Mouse (Mus musculus) stomach, embryonic 15.5 days (tissue): ENCODE measurements around the gene Slc27a1. TPM values are rescaled to one million over a fixed set of nuclear protein-coding genes. Genes with fewer than 3 reads are reported as not detected.
A peak's percentile ranks its signal among the peaks of the same experiment; 100 is the strongest.

Source experiments
- ATAC-seq: fragments of 200-750 bp; cut with Nextera tagmentation; 2 replicates; pipeline ENCODE4 v1.8.0; 2017; ENCODE audit warnings: low read depth, moderate number of reproducible peaks, moderate TSS enrichment; ENCODE audit not compliant: insufficient read depth, low FRiP score
- H3K27ac ChIP-seq: fragments of 300-500 bp; sonication (generic); 2 replicates; pipeline ENCODE4 v1.5.1; 2015; ENCODE audit warnings: mild to moderate bottlenecking, inconsistent platforms
- H3K27me3 ChIP-seq: fragments of 300-500 bp; sonication (generic); replicated peaks from 2 replicates; pipeline ENCODE4 v1.6.1; 2015; ENCODE audit warnings: inconsistent platforms
- H3K36me3 ChIP-seq: fragments of 300-500 bp; sonication (generic); 2 replicates; pipeline ENCODE4 v1.6.1; 2015; ENCODE audit warnings: inconsistent platforms
- H3K4me1 ChIP-seq: fragments of 300-500 bp; sonication (generic); 2 replicates; pipeline ENCODE4 v1.6.1; 2015; ENCODE audit warnings: inconsistent platforms
- H3K4me2 ChIP-seq: fragments of 300-500 bp; sonication (generic); 2 replicates; pipeline ENCODE4 v1.6.1; 2015; ENCODE audit warnings: mild to moderate bottlenecking, inconsistent platforms
- H3K4me3 ChIP-seq: fragments of 300-500 bp; sonication (generic); replicated peaks from 2 replicates; pipeline ENCODE4 v1.5.1; 2015; ENCODE audit warnings: inconsistent platforms
- H3K9ac ChIP-seq: fragments of 300-500 bp; sonication (generic); 2 replicates; pipeline ENCODE4 v1.6.1; 2015; ENCODE audit warnings: inconsistent platforms
- H3K9me3 ChIP-seq: fragments of 300-500 bp; sonication (generic); 2 replicates; pipeline ENCODE4 v1.6.1; 2016; ENCODE audit warnings: inconsistent platforms
- WGBS: fragments of 180-500 bp; shearing (Covaris S2); methylation state at CpG from one replicate; pipeline ENCODE4 v1.1.7; 2015; 5-methylcytosine and 5-hydroxymethylcytosine counted together
- polyA plus RNA-seq: library from polyadenylated mRNA; unstranded; fragments of >200 nt; fragmentation: Nextera tagmentation; extraction: Ambion mirVana; gene quantifications from 2 replicates; pipeline ENCODE4 v1.2.1, GENCODE M21; 2015

Slc27a1 gene
- polyA plus RNA-seq, 1 experiment from 2014 or later, result 37.1 TPM

DNA sequence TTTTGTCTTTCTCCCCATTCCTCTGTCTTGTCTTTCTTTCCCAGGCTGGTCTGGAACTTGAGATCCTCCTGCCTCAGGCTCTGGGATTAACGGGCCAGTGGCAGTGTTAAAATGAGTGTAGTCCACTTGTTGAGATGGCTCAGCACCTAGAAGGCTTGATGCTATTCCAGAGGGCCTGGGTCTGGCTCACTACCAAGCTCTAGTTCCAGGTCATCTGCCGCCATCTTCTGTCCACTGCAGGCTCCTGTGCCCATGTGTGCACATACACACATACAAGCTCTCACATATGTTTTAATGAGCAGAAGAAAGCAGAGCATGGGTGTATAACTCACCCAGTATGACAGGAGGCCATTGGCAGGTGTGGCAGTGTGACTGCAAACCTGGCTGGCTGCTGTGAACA, 3.4 kb downstream of the Slc27a1 start:
- no peak overlapping the region for H3K4me3 ChIP-seq
- H3K27ac ChIP-seq, result 0 out of 2 replicates have a peak overlapping the region, but pooled peaks have one; percentile 52
- H3K9ac ChIP-seq, result no peak overlapping the region
- no peaks in the 10 kb centered on the region for H3K27me3 ChIP-seq
- H3K9me3 ChIP-seq, result no peaks in the 10 kb centered on the region
- H3K36me3 ChIP-seq, result no peaks in the 10 kb centered on the region
- WGBS, result 86% methylated on average over 2 of the region's 2 CpGs
- peaks cover 17% of the 10 kb centered on the region for H3K4me1 ChIP-seq
- ATAC-seq, result no peak
- no peak overlapping the region for H3K4me2 ChIP-seq

DNA sequence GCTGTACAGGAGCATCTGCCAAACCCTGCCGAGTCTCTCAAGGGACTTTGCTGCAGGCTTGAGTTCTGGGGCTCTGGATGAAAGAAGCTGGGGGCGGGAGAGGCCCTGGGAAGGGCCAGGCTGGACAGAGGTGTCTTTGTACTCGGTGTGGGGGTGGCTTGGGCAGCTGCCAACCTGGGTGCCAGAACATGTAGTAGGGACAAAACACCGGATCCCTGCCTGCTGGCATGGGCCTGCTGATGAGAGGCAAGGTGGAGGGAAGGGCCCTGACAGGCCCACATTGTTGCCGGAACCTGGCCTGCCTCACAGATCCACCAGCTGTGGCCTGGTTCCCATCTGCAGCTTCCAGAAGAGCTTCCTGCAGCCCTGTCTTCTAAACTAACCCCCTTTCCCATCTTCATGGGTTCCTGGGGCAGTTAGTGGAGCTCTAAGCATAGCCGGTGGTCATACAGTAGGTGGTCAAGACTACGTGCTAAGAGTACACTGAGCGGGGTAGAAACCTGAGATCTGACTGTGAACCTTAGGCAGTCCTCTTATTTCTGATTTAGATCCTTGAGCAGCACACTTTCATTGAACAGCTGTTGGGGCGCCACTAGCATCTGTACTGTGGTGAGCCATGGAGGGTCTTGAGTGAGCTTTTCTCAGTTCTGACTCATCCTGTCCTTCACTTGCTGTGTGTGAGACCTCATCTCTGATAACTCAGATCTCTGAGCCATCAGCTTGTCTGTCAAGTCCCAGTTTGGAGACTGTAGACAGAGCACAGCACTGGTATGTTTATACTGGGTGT, 4.4 kb downstream of the Slc27a1 start:
- no peaks in the 10 kb centered on the region for H3K9me3 ChIP-seq
- WGBS, result 63% methylated on average over 9 of the region's 9 CpGs
- no peak for ATAC-seq
- no peaks in the 10 kb centered on the region for H3K27me3 ChIP-seq
- H3K9ac ChIP-seq, result no peak overlapping the region
- H3K4me1 ChIP-seq, result peaks cover 17% of the 10 kb centered on the region
- no peak overlapping the region for H3K4me2 ChIP-seq
- H3K27ac ChIP-seq, result peak overlapping the region; percentile 52
- no peak overlapping the region for H3K4me3 ChIP-seq
- H3K36me3 ChIP-seq, result no peaks in the 10 kb centered on the region

DNA sequence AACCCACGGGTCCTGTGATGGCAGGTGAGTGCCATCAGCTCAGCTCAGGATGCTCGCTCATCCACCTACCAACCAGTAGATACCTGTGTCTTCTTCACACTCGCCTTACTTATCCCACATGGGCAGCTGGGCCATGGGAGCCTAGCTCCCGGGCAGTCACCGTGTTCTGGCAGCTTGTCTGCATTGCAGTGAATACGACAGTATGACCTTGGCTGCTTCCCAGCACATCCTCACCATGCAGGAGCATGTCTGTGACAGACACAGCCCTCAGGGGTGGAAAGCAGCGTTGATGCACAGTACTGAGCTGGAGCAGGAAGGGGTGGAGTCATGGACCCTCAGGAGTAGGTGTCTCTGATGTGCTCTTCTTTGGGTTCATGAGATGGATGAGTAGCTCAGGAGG, 5.7 kb downstream of the Slc27a1 start:
- Histone ChIP-seq H3K4me2 (no peak overlapping the region), H3K27me3 (no peaks in the 10 kb centered on the region), H3K36me3 (no peaks in the 10 kb centered on the region), H3K4me3 (no peak overlapping the region), H3K4me1 (peaks cover 7% of the 10 kb centered on the region; the same call in 1 of the 2 replicates), H3K27ac (no peak overlapping the region), H3K9ac (no peak overlapping the region), H3K9me3 (no peaks in the 10 kb centered on the region)
- no peak for ATAC-seq
- WGBS, result 70% methylated on average over 7 of the region's 7 CpGs

DNA sequence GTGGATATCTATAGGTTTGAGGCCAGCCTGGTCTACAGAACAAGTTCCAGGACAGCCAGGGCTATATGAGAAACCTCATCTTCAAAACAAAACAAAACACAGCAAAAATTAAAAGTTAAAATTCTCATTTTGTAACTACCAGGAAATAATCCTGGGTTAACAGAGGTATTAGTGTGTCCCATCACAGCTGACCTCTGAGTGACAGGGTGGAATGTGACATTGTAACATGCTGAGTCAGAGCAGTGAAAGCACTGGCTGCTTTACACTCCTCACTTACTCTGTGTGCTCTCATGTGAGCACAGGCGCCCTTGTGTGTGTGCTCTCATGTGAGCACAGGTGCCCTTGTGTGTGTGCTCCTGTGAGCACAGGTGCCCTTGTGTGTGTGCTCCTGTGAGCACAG, 6.3 kb downstream of the Slc27a1 start:
- Histone ChIP-seq H3K36me3 (no peaks in the 10 kb centered on the region), H3K4me1 (peaks cover 7% of the 10 kb centered on the region; the same call in 1 of the 2 replicates), H3K4me2 (no peak overlapping the region), H3K27ac (no peak overlapping the region), H3K4me3 (no peak overlapping the region), H3K27me3 (no peaks in the 10 kb centered on the region), H3K9ac (no peak overlapping the region), H3K9me3 (no peaks in the 10 kb centered on the region)
- WGBS, result 57% methylated on average over 1 of the region's 1 CpGs
- ATAC-seq, result no peak

DNA sequence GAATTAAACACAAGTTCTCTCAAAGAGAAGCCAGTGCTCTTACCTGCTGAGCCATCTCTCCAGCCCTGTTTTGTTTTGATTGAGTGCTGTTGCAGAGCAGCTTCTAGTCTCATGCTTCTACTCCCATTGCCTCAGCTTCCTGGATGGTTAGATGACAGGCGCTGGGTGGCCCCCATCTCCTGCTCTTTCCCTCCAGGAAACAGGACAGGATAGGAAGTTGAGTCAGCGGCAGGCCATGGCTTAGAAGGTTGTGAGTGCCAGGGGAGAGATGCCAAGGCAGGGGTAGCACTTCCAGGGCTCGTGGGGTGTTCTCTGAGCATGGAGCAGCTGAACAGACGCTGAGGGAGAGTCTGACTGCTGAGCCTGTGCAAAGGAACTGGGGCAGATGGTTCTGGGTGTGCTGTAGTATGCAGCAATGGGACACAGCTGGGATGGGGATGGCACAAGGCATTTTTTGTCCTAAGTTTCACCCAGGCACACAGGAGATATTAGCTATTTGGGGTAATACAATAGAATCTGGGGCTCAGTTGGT, 9.2 kb downstream of the Slc27a1 start:
- Histone ChIP-seq H3K4me1 (no peaks in the 10 kb centered on the region), H3K4me3 (no peak overlapping the region), H3K36me3 (no peaks in the 10 kb centered on the region), H3K9ac (no peak overlapping the region), H3K9me3 (no peaks in the 10 kb centered on the region), H3K27me3 (no peaks in the 10 kb centered on the region), H3K27ac (no peak overlapping the region), H3K4me2 (no peak overlapping the region)
- no peak for ATAC-seq
- WGBS, result 69% methylated on average over 4 of the region's 4 CpGs

DNA sequence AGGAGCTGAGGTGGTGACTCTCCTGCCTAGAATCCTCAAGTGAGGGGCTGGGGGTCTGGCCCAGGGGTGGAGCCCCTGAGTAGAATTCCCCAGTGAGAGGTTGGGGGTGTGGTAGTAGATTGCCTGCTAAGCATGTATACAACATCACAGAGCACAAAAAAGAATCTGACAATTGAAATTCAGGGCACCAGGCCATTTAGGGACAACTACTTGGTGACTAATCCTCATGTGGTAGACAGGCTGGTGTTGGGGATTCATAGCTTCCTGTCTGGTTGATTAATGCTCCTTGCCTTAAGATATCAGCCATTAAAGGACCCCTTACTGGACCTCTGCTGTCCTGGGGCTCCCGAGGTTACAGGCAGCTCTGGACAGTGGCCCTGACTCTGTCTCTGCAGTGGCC, 10.3 kb downstream of the Slc27a1 start:
- H3K9me3 ChIP-seq, result no peaks in the 10 kb centered on the region
- H3K36me3 ChIP-seq, result no peaks in the 10 kb centered on the region
- H3K4me1 ChIP-seq, result no peaks in the 10 kb centered on the region
- no peak overlapping the region for H3K27ac ChIP-seq
- no peak overlapping the region for H3K4me3 ChIP-seq
- 58% methylated on average over 1 of the region's 1 CpGs for WGBS
- no peaks in the 10 kb centered on the region for H3K27me3 ChIP-seq
- H3K4me2 ChIP-seq, result no peak overlapping the region
- H3K9ac ChIP-seq, result no peak overlapping the region
- ATAC-seq, result no peak

DNA sequence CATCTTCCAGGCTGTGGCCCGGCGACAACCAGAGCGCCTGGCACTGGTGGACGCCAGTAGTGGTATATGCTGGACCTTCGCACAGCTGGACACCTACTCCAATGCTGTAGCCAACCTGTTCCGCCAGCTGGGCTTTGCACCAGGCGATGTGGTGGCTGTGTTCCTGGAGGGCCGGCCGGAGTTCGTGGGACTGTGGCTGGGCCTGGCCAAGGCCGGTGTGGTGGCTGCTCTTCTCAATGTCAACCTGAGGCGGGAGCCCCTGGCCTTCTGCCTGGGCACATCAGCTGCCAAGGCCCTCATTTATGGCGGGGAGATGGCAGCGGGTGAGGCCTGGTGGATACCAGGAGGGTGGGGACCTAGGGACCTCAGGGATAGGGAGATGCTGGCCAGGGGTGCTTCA, 10.8 kb downstream of the Slc27a1 start:
- H3K4me3 ChIP-seq, result no peak overlapping the region
- H3K4me1 ChIP-seq, result no peaks in the 10 kb centered on the region
- no peaks in the 10 kb centered on the region for H3K36me3 ChIP-seq
- WGBS, result 91% methylated on average over 14 of the region's 14 CpGs
- no peak overlapping the region for H3K4me2 ChIP-seq
- H3K9me3 ChIP-seq, result no peaks in the 10 kb centered on the region
- no peak overlapping the region for H3K27ac ChIP-seq
- H3K9ac ChIP-seq, result no peak overlapping the region
- H3K27me3 ChIP-seq, result no peaks in the 10 kb centered on the region
- ATAC-seq, result no peak

DNA sequence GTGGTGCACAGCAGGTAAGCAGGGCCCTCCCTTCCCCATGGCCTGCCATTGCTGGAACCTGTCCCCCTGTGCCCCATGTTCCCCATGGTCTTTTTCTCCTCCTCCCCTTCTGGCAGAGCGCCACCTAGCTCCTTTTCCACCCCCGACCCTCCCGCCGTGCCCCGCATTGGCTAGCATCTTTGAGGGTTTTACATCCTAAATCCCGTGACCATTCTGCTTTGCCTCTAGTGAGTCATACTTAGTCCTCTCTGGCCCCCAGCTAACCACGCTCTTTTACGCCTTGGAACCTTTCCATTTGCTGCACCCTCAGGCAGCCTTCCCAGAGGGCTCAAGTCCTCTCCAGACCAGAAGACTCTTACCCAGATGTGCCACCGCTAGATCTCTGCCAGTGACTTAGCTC, 11.5 kb downstream of the Slc27a1 start:
- H3K4me3 ChIP-seq, result no peak overlapping the region
- no peaks in the 10 kb centered on the region for H3K4me1 ChIP-seq
- H3K36me3 ChIP-seq, result no peaks in the 10 kb centered on the region
- H3K9me3 ChIP-seq, result no peaks in the 10 kb centered on the region
- no peak for ATAC-seq
- no peak overlapping the region for H3K4me2 ChIP-seq
- H3K27me3 ChIP-seq, result no peaks in the 10 kb centered on the region
- no peak overlapping the region for H3K27ac ChIP-seq
- 51% methylated on average over 9 of the region's 9 CpGs for WGBS
- H3K9ac ChIP-seq, result no peak overlapping the region

DNA sequence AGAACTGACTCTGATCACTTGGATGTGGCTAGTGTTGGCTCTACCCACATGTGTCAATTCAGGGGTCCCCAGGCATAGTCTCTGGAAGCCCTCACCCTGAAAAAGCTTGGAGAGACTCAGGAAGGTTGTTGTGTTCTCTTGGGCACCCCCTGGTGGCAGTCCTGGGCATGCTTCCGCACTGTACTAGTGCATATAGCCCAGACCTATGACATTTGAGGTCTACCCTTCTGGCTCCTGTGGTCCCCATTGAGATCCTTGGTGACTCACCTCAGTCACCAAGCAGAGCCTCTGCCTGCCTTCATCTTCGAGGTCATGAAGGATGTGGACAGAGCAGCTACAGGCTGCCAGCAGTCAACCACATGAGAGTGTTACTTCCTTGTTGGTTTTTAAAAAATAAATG, 18.2 kb downstream of the Slc27a1 start:
- 75% methylated on average over 2 of the region's 2 CpGs for WGBS
- H3K4me2 ChIP-seq, result no peak overlapping the region
- peaks cover 8% of the 10 kb centered on the region; the same call in 1 of the 2 replicates for H3K4me1 ChIP-seq
- no peak overlapping the region for H3K27ac ChIP-seq
- H3K36me3 ChIP-seq, result peaks cover 9% of the 10 kb centered on the region; the same call in 1 of the 2 replicates
- H3K4me3 ChIP-seq, result no peak overlapping the region
- no peak for ATAC-seq
- no peaks in the 10 kb centered on the region for H3K27me3 ChIP-seq
- no peaks in the 10 kb centered on the region for H3K9me3 ChIP-seq
- H3K9ac ChIP-seq, result no peak overlapping the region

DNA sequence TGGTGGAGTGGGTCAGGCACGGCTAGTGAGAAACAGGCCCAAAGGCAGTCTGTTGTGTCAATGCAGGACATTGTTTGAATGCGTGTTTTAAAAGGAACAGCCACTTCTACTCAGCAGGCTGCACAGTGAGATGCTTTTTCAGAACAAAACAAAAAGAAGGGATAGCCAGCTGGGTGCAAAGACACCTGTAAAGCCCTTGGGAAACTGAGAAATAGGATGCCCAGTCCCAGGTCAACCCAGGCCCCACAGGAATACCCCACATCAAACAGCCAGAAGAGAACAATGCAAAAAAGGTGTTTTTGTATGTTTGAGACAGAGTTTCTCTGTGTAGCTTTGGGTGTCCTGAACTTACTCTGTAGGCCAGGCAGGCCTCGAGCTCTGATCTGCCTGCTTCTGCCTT, 20.1 kb downstream of the Slc27a1 start:
- H3K9me3 ChIP-seq, result no peaks in the 10 kb centered on the region
- peaks cover 20% of the 10 kb centered on the region for H3K4me1 ChIP-seq
- peaks cover 9% of the 10 kb centered on the region; the same call in 1 of the 2 replicates for H3K36me3 ChIP-seq
- no peak overlapping the region for H3K27ac ChIP-seq
- 69% methylated on average over 3 of the region's 3 CpGs for WGBS
- H3K4me3 ChIP-seq, result no peak overlapping the region
- no peak overlapping the region for H3K9ac ChIP-seq
- ATAC-seq, result no peak
- no peaks in the 10 kb centered on the region for H3K27me3 ChIP-seq
- no peak overlapping the region for H3K4me2 ChIP-seq

DNA sequence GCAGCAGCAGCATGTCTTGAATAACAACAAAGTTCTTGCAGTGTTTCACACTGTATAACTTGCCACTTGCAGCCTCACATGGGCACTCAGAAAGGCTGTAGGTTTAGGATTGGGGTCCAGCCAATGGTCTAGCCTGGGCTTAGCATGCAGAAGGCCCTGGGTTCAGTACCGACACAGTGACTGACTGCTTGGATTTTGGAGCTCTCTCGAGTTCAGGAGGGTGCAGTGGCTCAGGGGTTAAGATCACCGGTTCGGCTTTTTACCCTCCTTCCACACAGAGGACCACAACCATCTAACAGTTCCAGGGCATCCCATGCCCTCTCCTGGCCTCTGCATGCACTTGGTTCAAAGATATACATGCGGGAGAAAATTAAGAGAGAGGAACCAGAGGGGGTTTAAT, 22.3 kb downstream of the Slc27a1 start:
- peak overlapping the region; percentile 97; the same call in 1 of the 2 replicates for H3K27ac ChIP-seq
- no peak for ATAC-seq

More for the DNA sequence above, 22.3 kb downstream of the Slc27a1 start:
- WGBS, result 26% methylated on average over 5 of the region's 5 CpGs
- Histone ChIP-seq H3K9ac (peak overlapping the region; percentile 82; the same call in 1 of the 2 replicates), H3K4me1 (peaks cover 25% of the 10 kb centered on the region), H3K9me3 (no peaks in the 10 kb centered on the region), H3K27me3 (no peaks in the 10 kb centered on the region), H3K4me2 (peak overlapping the region; percentile 88), H3K36me3 (peaks cover 3% of the 10 kb centered on the region; the same call in 1 of the 2 replicates), H3K4me3 (peak overlapping the region; percentile 73)
